Mouse (Mus musculus): ENCODE measurements at regions not wholly inside any gene's neighbourhood (a gene's known extent, or its start where the extent isn't known, plus 50 kb on each side); places are given as distances from the start of the nearest gene placed in this dataset.

- no peak for DNase-seq (ENCODE audit: low spot score in 2 of 2)
Observed at GRCm38 (mm10) chr2:166245219-166245618, 89.8 kb upstream of the Sulf2 start.

GRCm38 (mm10) chr2:166242786-166243521 lies 87.5 kb upstream of the Sulf2 start:
- no peak for DNase-seq (ENCODE audit: low spot score in 2 of 2)

GRCm38 (mm10) chr2:166241310-166241709 lies 85.8 kb upstream of the Sulf2 start:
- DNase-seq (ENCODE audit: low spot score in 2 of 2) = no peak

- DNase-seq (ENCODE audit: low spot score in 2 of 2) = no peak
Observed at GRCm38 (mm10) chr2:166240056-166240455, 84.6 kb upstream of the Sulf2 start.

GRCm38 (mm10) chr2:166237554-166238269 lies 82.2 kb upstream of the Sulf2 start:
- no peak for DNase-seq (ENCODE audit: low spot score in 2 of 2)

- DNase-seq (ENCODE audit: low spot score in 2 of 2) = peak in 1 of 2 experiments; percentile 34
Observed at GRCm38 (mm10) chr2:166236102-166236501, 80.6 kb upstream of the Sulf2 start.

GRCm38 (mm10) chr2:166234579-166235212 lies 79.2 kb upstream of the Sulf2 start:
- no peak for DNase-seq (ENCODE audit: low spot score in 2 of 2)

- no peak for DNase-seq (ENCODE audit: low spot score in 2 of 2)
Observed at GRCm38 (mm10) chr2:166233246-166233645, 77.8 kb upstream of the Sulf2 start.

- DNase-seq (ENCODE audit: low spot score in 2 of 2) = no peak
Observed at GRCm38 (mm10) chr2:166232376-166232775, 76.9 kb upstream of the Sulf2 start.

GRCm38 (mm10) chr2:166230617-166231016 lies 75.2 kb upstream of the Sulf2 start:
- DNase-seq (ENCODE audit: low spot score in 2 of 2) = no peak

- no peak for DNase-seq (ENCODE audit: low spot score in 2 of 2)
Observed at GRCm38 (mm10) chr2:166228356-166228755, 72.9 kb upstream of the Sulf2 start.

GRCm38 (mm10) chr2:166227496-166227895 lies 72.0 kb upstream of the Sulf2 start:
- no peak for DNase-seq (ENCODE audit: low spot score in 2 of 2)

GRCm38 (mm10) chr2:166226929-166227328 lies 71.5 kb upstream of the Sulf2 start:
- DNase-seq (ENCODE audit: low spot score in 2 of 2) = no peak

GRCm38 (mm10) chr2:166226331-166226730 lies 70.9 kb upstream of the Sulf2 start:
- DNase-seq (ENCODE audit: low spot score in 2 of 2) = no peak

- no peak for DNase-seq (ENCODE audit: low spot score in 2 of 2)
Observed at GRCm38 (mm10) chr2:166225354-166225753, 69.9 kb upstream of the Sulf2 start.

- no peak for DNase-seq (ENCODE audit: low spot score in 2 of 2)
Observed at GRCm38 (mm10) chr2:166218783-166219182, 63.3 kb upstream of the Sulf2 start.

GRCm38 (mm10) chr2:166216512-166216865 lies 61.0 kb upstream of the Sulf2 start:
- peak; percentile 29 to 56 for DNase-seq (ENCODE audit: low spot score in 2 of 2)

GRCm38 (mm10) chr2:166215610-166216511 lies 60.4 kb upstream of the Sulf2 start:
- peak; percentile 49 to 68 for DNase-seq (ENCODE audit: low spot score in 2 of 2)

- no peak for DNase-seq (ENCODE audit: low spot score in 2 of 2)
Observed at GRCm38 (mm10) chr2:166215191-166215590, 59.7 kb upstream of the Sulf2 start.

GRCm38 (mm10) chr2:166207145-166207508 lies 51.7 kb upstream of the Sulf2 start:
- no peak for DNase-seq (ENCODE audit: low spot score in 2 of 2)

Measured in layer of hippocampus, postnatal 14 days (tissue).